Mouse (Mus musculus) ZHBTc4 (cell line): ENCODE data around the gene Prr7.

Experiments
- DNase-seq: peaks from one replicate; pipeline ENCODE4 v3.0.0-alpha.2; 2011; ENCODE audit warnings: low read depth, low spot score

The Prr7 gene

DNA sequence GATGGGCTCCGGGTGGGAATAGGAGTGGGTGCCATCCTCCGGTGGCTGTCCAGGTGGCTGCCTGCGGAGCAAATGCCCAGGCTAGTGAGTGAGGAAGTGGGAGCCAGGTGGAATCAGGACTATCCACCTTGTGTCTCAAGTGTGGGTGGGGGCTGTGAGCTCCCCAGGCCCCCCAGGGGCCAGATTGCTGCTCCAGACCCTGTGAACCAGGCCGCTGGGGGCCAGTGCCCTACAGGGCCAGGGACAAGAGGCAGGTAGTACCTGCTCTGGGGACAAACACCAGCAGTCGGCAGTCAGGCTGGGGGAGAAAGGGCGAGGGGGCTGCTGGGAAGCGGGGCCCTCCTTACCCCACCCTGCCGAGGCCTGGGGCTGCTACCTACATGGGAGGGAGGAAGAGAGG lies 12.2 kb downstream of the Prr7 start:
- DNase-seq: no peak

DNA sequence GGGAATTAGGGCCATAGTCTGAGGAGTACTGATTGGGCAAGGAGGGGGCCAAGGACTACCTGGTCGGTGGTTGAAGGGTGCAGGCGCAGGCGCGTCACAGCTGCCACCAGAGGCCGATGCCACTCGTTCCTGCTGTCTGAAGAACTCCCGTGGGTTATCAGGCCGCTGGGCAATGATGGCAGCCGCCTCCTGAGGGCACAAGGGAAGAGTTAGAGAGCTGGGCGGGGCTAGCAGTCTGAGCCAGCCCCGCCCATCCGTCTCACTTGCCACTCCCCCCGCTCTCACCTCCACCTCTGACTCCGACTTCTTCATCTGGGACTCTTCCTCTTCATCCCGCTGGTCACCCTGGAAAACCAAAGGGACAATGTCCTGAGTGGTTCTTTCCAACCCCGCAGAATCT lies 13.4 kb downstream of the Prr7 start:
- DNase-seq: peak; percentile 51

DNA sequence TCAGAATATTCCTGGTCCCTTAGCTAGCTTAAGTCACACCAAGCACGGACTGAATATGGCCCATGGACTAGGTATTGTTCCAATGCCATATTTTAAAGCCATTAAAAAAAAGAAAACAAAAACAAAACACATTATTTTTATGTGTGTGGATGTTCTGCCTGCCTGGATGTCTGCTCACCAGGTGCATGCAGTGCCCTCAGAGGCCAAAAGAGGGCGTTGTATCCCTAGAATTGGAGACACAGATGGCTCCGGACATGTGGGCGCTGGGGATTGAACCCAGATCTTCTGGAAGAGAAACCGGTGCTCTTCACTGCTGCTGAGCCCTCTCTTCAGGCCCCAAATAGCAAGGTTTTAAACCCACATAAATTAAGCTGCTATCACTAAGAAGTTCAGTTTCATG lies 14.0 kb downstream of the Prr7 start:
- DNase-seq: peak; percentile 68

DNA sequence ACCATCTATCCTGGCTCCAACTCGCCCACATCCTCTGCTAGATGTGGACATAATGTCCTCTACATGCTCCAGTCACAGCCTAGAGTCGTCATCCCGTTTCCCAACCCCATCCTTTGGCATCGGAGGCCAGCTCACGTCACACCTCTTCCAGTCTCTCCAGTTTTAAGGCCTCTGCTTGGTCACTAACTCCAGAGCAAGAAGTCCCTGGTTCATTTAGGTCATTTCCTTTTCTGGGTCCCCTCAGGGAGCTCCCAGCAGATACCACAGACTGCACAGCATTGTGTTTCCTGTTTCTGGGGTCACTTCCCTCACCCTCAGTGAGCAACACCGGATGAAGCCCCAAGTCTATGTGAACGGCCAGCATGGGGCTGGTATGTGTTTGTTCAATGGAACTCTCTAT lies 14.9 kb downstream of the Prr7 start:
- DNase-seq: no peak

DNA sequence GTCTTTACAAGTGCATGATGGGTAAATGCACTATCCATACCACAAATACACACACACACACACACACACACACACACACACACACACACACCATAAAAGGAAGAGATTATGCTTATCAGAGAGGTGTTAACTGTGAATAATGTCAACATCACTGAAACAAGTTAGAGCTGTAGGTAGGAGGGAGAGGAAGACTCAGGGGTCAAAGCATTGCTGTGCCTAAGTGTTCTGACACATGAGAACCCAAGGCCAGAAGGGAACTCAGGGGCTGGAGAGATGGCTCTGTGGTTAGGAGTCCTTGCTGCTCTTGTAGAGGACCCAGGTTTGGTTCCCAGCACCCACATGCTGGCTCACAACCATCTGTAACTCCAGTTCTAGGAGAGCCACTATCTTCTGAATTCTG lies 15.9 kb downstream of the Prr7 start:
- DNase-seq: no peak

DNA sequence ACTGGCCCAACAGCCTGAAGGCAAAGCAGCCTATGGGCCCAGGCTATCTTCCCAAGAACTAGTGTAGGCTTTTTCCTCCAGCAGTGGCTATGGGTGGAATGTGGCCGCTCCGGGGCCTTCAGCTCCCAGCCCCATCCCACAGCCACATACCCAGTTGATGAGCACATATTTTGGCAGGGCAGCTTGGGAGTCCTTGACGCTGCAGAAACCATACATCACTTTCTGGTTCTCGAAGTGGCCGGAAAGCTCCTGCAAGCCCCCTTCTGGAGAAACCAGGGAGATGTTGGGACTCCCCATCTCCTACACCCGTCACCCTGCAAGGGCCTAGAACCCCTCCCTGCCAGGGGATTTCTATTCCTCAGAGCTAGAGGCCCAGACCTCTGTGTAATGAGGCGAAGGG lies 18.5 kb downstream of the Prr7 start:
- no peak for DNase-seq

DNA sequence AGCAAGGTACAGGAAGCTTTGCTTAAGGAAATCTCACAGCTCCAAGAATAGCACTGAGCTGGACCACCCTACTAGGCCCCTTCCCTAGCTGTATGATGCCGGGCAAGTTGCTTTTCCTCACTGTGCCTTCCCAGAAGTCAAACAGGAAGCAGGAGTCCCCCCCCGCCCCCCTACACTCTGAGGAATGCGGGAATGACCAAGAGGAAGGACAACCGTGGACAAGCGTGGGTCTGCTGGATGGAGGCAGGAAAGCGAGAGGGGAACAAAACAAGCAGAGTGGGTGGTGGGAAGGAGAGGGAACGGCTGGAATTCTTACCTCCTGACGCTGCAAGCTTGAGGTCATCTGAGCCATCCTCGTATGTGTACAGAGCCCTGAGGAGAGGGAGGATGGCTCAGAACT lies 19.0 kb downstream of the Prr7 start:
- no peak for DNase-seq

DNA sequence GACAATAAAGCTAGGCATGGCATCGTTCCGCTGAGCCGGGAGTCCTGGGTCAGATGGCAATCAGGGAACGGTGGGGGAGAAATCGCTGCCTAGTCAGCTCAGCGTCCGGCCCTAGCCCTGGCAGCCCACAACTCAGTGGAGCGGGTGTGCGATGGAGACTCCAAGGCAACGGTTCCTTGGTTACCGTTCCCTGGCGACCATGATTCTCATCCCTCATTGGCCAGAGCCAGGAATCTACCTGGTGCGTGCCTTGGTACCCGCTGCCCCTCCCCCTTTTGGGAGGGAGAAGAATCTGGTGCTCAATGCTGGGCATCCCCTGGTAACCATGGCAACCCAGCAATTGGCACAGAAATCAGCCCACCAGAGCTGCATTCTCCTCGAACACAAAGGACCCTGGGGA lies 19.5 kb downstream of the Prr7 start:
- DNase-seq: no peak

DNA sequence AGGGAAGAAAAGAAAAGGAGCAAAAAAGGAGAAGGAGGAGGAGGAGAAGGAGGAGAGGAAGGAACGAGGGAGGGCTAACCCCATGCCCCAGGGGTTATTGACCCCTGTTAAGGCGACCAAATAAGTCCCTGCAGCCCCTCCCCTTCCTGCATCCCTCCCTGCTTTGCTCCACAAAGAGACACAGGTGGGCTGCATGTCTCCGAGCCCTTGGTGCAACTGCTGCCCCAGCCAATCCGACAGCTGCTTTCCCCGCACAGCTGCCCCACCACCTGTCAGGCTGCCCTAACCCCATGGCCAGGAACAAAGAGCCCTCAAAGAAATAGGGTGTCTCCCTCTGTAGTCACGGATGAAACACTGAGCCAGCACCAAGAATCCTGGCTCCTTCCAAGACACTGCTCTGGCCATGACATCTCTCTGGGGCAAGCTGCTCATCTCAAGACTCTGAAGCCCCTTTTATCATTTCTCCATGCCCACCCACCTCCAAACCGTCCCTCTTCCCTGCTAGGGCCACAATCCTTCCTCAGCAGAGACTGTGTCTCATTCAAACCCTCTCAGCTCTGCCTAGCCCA lies 20.5 kb downstream of the Prr7 start:
- DNase-seq: no peak

DNA sequence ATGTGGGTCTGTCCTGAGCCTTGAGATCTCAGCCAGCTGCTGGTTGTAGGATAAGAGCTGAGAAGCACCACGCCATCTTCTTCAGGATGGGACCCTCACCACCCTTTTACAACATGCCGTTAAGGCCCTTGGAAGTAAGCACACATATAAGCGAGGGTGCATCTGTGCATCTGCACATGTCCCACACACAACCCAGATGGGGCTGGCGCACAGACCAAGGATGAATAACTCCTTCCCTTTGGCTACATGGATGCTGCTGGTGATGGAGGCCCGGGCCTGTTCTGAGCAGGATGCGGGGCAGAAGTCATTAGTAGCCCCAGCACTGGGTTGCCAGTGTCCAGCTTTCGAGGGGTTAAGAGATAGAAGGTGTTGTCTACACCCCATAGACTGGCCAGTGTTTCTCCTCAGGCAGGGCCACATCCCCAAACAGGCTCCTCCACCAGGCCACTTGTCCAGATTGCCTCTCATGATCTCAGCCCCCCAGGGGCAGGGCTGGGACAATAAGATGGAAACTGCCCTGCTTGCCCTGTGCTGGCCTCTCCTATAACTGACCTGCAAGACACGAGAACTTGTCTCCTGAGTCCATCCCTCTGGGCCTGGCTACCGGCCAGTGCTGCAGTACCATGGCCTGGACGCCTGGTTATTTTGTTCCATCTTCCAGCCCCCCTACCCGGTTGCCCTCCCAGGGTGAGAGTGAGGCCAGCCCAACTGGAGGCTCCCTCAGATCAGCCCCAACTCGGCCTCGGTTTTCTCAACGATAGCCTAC lies 22.1 kb downstream of the Prr7 start:
- DNase-seq: no peak

DNA sequence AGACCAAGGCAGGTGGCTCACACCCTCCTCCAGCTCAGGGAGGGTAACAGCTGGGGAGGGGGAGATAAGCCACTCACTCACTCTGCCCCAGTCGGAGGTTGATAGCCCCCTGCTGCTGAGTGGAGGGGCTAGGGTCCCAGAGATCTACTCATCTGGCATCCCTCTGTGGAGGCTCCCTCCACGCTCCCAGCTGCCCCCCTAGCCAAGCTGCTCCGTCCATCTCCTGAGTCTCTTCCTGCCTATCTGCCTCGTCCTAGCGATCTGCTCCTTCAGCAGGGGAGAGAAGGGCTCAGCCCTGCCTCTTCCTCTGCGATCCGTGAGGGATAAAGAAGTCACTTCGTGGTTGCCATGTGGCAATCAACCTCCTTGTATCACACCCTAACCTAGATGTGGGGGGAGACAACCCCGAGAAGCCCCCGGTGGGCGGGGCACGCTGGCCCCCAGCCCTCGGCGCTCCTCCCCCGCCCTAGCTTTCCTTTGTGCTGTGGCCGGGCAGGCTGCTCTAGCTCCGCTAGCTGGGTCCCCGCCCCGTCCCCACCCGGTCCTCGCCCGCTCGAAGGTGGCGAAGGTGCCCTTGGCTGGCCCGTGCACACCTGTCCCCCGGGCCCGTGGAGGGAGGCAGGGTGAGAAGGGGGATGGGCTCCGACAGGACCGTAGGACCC lies 23.0 kb downstream of the Prr7 start:
- DNase-seq: peak; percentile 42

DNA sequence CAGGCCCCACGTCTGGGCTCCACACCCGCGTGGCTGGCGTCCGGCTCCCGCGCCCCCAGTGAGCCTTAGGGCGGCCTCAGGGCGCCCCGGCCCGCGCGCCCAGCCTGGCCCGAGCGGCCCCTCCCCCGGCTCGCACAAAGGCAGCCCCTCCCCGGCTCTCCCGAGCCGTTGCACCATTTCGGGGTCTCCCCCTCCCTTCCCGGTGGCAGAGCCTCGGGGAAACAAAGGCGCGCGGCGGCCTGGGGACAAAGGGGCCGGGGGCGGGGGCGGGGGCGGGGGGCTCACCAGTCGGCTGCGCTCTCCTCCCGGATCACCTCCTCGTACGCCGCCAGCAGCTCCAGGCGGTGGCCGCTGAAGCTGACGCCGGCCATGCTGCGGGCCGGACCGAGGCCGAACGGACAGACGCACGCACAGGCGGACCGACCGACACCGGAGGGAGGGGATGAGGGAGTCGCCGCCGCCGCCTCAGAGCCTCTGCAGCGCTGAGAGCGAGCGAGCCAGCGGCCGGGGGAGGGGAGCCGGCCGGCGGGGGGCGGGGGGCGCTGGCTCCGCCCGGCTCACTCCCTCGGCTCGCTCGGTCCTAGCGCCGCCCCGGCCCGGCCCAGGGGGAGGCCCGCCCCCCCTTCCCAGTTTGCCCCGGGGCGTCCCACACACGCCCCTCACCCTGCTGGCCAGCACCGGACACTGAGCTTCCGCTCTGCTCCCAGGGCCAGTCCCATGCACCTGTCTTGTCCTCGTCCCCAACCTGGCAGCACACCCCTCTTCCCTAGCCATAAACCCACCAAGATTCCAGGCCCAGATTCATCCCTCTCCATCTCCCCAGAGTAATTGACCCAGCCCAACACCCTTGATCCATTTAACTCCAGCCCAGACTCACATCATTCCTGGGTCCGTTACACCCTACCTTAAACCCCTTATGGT lies 23.8 kb downstream of the Prr7 start, which contains the start of gene Dbn1:
Dbn1 (minus strand) TSS at position 534 of the 921 bp plus-strand sequence.
- peak; percentile 32 for DNase-seq

DNA sequence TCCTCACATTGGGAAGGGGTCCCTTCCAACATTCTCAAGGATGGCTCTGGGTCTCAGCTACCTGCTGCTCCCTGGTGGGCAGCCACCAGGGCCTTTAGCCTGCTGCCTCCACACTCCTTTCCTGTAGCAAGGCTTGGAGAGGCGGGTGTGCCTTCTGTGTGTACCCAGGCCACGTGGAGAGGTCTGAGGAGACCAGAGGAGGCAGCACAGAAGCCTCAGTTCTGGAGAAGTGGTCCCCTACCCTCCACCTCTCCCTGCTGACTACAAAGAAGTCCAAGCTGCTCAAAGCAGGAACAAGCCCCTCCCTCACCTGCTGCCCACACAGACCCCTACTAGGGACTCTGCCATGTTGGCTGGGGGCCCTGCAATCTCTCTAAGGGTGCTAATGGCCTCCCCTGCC lies 30.2 kb downstream of the Prr7 start:
- DNase-seq: no peak

DNA sequence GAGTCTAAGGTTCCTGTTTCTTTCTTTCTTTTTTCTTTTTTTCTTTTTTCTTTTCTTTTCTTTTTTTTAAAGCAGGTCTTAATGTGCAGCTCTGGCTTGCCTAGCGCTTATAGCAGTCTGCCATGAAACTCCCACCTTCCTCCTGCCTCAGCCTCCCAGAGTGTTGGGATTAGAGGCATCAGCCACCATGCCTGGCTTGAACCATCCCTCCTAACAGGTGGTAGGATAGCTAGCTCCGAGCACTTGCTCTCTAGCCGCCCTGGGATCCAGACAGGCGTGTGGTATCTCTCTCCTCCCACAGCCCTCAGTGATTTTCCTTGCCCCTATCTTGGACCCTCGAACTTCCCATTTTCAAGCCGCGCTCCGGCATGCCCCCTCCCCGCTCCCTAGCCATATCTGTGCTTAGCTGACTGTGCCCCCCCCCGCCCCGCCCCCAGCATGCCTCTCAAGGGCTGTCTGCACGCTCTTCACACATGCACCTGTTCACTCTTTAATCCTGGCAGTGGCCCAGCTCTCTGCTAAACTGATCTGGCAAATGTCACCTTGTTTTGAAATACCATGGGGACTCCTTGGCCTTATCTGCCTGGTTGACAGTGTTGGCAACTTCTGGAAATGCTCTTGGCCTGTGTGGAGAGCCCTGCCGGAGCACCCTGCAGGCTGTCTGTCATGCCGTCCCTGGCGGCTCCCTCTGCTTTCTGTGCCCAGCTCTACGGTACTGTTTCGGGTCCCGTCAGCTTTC lies 31.0 kb downstream of the Prr7 start:
- DNase-seq: no peak

DNA sequence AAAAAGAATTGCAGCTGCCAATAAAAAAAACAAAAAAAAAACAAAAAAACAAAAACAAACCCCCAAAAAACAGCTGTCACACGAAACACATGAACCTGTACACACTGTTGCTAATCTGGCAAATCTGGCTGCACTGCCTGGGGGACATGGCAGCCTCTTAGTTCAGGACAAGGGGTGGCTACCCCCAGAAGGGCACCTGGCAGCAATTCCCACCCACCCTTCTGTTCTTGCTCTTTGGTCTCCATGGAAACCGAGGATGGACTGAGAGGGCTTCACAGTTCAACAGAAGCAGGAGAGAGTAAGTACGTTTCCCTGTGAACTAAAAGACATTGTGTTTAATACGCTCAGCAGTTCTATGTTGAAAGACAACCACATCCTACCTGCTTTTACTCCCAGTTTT lies 31.6 kb downstream of the Prr7 start:
- no peak for DNase-seq

DNA sequence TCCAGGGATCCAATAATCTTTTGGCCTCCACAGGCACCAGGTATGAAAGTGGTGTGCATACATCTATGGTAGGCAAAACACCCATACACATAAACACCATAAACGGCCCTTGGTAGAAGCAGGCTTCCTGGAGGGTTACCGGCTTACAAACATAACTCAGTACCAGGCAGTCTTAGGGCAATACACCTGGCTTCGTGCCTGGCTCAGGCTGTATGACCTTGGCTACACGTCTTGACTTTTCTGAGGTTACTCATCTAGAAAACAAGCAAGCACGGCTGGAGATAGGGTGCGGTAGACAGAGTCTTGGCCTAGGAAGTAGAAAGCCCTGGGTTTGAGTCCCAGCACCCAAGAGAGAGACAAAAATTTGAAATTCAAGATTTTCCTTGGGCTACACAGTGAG lies 32.6 kb downstream of the Prr7 start:
- no peak for DNase-seq

DNA sequence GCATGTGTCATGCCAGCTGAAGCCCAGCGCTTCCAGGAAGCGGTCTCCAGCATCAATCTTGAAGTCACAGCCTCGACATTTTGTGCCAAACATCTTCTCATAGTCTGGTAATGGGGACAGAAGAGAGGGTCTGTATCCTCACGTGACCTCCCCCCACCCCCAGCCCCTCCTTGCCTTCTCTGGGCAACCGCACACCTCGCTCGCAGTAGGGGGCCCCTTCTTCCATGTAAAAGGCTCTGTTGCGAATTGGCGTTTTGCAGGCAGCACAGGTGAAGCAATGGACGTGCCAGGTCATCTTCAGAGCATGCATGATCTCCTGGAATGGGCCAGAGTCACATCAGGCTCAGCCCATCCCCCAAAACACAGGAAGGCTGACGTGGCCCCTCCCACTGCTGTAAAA lies 34.8 kb downstream of the Prr7 start:
- no peak for DNase-seq

DNA sequence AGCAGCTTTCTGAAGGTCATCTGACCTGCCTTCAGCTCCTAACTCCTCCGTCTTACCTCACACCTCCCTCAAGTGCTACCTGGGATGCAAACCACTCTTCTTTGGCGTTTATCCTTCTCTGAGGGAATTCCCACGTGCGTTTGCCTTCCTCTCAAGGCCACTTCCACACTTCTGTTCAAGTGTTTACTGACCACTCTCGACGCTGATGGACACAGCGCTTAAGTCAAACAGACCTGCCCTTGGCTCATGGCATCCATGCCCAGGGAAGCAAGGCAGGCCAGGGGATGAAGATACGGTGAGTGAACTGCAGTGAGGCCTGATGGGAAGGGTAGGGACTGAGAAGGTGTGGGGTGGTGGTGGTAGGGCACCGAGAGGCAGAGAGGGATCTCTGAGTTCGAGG lies 36.5 kb downstream of the Prr7 start:
- no peak for DNase-seq

DNA sequence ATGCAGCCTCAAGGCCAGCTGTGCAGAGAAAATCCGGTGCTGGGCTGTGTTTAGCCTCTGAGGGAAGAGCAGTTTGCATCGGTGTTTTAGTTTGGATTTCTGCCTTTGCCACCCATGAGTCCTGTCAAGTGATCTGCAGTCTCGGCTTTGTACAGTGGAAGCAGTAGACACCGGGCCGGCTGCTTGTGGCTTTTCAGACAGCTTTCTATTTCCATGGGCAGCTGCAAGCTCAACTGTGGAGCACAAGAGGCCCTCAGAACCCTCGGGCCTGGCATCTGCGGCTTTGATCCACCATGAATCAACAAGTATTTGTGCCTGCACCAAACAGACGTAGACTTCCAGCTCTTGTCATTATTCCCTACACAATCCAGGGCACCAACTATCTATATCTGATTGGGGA lies 38.3 kb downstream of the Prr7 start:
- no peak for DNase-seq

DNA sequence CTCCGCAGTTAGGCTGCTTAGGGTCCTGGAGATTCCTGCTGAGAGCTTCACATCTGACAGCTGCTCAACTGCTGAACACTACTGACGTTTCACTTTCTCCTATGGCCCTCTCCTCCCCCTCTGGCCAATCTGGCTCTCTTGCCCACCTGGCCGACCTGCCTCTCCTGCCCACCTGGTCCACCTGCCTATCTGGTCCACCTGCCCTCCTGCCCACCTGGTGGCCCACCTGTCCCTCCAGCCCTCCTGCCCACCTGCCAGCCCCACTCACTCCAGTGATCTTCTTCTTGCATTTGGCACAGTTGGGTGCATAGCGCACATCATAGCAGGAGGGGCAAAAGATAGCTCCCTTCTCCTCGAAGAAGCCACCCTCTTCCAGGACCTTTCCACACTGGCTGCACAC lies 40.3 kb downstream of the Prr7 start:
- DNase-seq: no peak

DNA sequence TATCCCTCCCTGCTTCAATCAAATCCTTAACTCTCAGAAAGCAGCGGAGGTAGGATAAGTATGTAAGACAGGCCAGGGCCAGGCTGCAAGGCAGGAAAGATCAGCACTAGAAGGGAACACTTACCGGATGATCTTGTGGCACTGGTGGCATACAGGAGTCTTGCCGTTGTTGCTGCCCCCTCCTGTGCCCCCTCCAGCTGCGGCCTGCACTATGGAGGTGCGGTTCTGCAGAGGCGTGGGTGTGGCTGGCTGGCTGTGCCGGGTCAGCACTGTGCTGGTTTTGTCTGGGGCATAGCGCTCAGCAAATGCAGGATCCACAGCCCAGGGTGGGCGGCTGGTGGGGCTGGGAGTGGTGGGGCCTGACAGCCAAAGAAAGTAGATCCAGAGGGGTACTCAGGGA lies 41.7 kb downstream of the Prr7 start:
- no peak for DNase-seq
